ENCODE assay signal across 10 mouse cellular contexts in the genomic region with DNA sequence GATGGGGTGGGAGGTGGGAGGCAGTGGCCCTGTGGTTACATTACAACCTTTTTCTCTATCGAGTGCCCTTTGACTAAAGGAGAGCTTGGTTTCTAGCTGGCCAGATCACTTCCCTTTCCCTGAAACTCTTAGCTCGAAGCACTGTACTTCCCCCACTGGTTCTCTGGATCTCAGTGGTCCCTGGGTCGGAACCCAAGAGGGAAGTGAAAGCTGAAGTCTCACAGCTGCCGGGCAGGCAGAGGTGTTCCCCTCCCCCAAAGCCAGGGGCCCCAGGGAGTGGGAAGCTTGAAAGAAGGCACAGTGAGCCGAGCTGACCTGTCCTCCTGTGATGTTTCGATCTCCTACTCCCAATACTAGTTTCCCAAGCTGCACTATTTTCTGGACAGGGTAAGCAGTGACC. TPM values are rescaled to one million over a fixed set of nuclear protein-coding genes. Genes with fewer than 3 reads are reported as not detected.
A peak's percentile ranks its signal among the peaks of the same experiment; 100 is the strongest.
DNase-seq lines count a peak whose midpoint lies in the region; ATAC-seq lines count a peak whose summit lies in the region.
"Had no signal": no experiment of that assay in that cellular context is flagged by ENCODE, and none has a peak within 500 bp of the region (broad histone marks: within the 10 kb centered on the region; RNA-seq: fewer than 3 reads in every experiment).

No protein-coding gene starts in this region.

- intact Hi-C loops in heart, postnatal 36 days (cut with DNase I): no loop called here

- H3K4me1 ChIP-seq in lung, embryonic 15.5 days: peaks cover 17% of the 10 kb centered on the region
- peaks cover 14% of the 10 kb centered on the region; the same call in 1 of the 2 replicates for H3K4me1 ChIP-seq in stomach, embryonic 15.5 days
- H3K4me1 ChIP-seq: hindbrain, embryonic 15.5 days; midbrain, embryonic 12.5 days had no signal

- no peak overlapping the region for H3K27ac ChIP-seq in lung, embryonic 15.5 days
- H3K27ac ChIP-seq in stomach, embryonic 15.5 days: peak overlapping the region; percentile 51; the same call in 1 of the 2 replicates
- H3K27ac ChIP-seq: hindbrain, embryonic 15.5 days; midbrain, embryonic 12.5 days had no signal

- H3K4me3 ChIP-seq in lung, embryonic 15.5 days: no peak overlapping the region
- no peak overlapping the region for H3K4me3 ChIP-seq in stomach, embryonic 15.5 days (replicated peaks)
- H3K4me3 ChIP-seq: hindbrain, embryonic 15.5 days; midbrain, embryonic 12.5 days had no signal

- H3K27me3 ChIP-seq in lung, embryonic 15.5 days: no peaks in the 10 kb centered on the region
- no peaks in the 10 kb centered on the region for H3K27me3 ChIP-seq in stomach, embryonic 15.5 days (replicated peaks)
- H3K27me3 ChIP-seq: hindbrain, embryonic 15.5 days had no signal

- peak overlapping the region; percentile 25 for H3K4me2 ChIP-seq in lung, embryonic 15.5 days
- peak overlapping the region; percentile 14; the same call in 1 of the 2 replicates for H3K4me2 ChIP-seq in stomach, embryonic 15.5 days
- H3K4me2 ChIP-seq: hindbrain, embryonic 15.5 days; midbrain, embryonic 12.5 days had no signal

- H3K9me3 ChIP-seq in lung, embryonic 15.5 days: no peaks in the 10 kb centered on the region
- H3K9me3 ChIP-seq in stomach, embryonic 15.5 days: no peaks in the 10 kb centered on the region
- H3K9me3 ChIP-seq: hindbrain, embryonic 15.5 days; midbrain, embryonic 12.5 days had no signal

- peak; percentile 98 for DNase-seq in heart, adult 11 months
- no peak for DNase-seq in heart, postnatal 36 days
- DNase-seq in thymus, postnatal 25 days: peak; percentile 30
- DNase-seq in thymus, adult 18-20 months: no peak
- no peak for DNase-seq in testis, postnatal 10 days (ENCODE audit: low spot score)
- DNase-seq in cerebellum, postnatal 25 days: no peak

- no peaks in the 10 kb centered on the region for H3K36me3 ChIP-seq in lung, embryonic 15.5 days
- H3K36me3 ChIP-seq in stomach, embryonic 15.5 days: no peaks in the 10 kb centered on the region
- H3K36me3 ChIP-seq: hindbrain, embryonic 15.5 days; midbrain, embryonic 12.5 days had no signal

- H3K9ac ChIP-seq in lung, embryonic 15.5 days: no peak overlapping the region
- no peak overlapping the region for H3K9ac ChIP-seq in stomach, embryonic 15.5 days
- H3K9ac ChIP-seq: hindbrain, embryonic 15.5 days; midbrain, embryonic 12.5 days had no signal

- 14% methylated on average over 6 of the region's 6 CpGs for WGBS in lung, embryonic 15.5 days
- WGBS in stomach, embryonic 15.5 days: 9% methylated on average over 6 of the region's 6 CpGs

- ATAC-seq in lung, embryonic 15.5 days (ENCODE audit: borderline replicate concordance, extremely low read depth, low FRiP score, low TSS enrichment): peak; percentile 55; the same call in 1 of the 2 replicates
- 0 out of 2 replicates have a peak, but pooled peaks have one; percentile 18 for ATAC-seq in stomach, embryonic 15.5 days (ENCODE audit: insufficient read depth, low FRiP score, low read depth)

RNA-seq across cellular contexts. Expression of gene Cd164, which starts 54.0 kb away (rescaled TPM):
- 100 to 1,000 TPM; 144 to 145 TPM for total RNA-seq in heart, postnatal 36 days (2021)
- 171 and 176 TPM in 2 replicates for polyA plus RNA-seq in lung, embryonic 15.5 days (2015; fragmentation: Nextera tagmentation; extraction: Ambion mirVana)
- 155 and 178 TPM in 2 replicates for polyA plus RNA-seq in stomach, embryonic 15.5 days (2015; fragmentation: Nextera tagmentation; extraction: Ambion mirVana)

Comparison
In these comparisons a context has a peak if more than half of its experiments do, and no peak if none do; other contexts are left out.
1. DNase-seq: peak in heart, adult 11 months (single experiment) and thymus, postnatal 25 days (single experiment); none in heart, postnatal 36 days (0 of 2), thymus, adult 18-20 months (0 of 2), testis, postnatal 10 days (single experiment) and cerebellum, postnatal 25 days (0 of 2).